Mouse (Mus musculus) cerebellum, postnatal 4 days (tissue): Measurements from ENCODE around the gene Dusp8.
A peak's percentile ranks its signal among the peaks of the same experiment; 100 is the strongest.

ENCODE experiments used
- DNase-seq, 2 experiments: peaks; one replicate each; pipeline ENCODE4 v3.0.0; 2022; ENCODE audit warnings: low spot score in 2 of 2, mixed read lengths in 1 of 2

The Dusp8 gene

DNA sequence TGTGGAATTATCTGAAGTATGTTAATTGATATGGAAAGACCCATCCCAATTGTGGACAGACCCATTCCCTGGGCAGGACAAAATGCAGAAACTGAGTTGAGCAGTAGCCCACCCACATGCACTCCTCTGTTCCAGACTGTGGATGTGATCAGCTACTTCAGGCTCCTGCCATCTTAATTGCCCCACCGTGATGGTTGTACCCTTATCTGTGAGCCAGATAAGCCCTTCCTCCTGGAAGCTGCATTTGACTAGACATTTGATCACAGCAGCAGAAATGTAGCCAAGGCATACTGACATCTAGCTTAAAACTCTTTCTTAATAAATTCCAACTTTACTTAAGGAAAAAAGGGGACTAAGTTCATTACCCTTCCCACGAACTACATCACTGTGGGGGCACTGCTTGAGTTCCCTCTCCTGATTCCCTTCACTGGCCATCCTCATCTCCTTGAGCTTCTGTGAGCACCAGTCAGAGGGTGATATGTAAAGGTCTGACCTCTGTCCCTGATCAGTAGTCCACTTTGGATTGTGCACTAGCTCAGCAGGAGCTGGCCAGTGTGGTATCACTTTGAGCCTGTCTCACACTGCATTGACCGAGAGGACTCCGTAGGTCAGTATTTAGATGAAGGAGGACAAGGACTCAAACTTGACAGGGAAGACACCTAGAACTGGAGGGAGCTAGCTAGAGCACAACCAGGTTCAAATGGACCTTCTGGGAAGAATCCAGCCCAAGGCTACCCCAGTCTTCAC lies 9.3 kb downstream of the Dusp8 start:
- no peak for DNase-seq

DNA sequence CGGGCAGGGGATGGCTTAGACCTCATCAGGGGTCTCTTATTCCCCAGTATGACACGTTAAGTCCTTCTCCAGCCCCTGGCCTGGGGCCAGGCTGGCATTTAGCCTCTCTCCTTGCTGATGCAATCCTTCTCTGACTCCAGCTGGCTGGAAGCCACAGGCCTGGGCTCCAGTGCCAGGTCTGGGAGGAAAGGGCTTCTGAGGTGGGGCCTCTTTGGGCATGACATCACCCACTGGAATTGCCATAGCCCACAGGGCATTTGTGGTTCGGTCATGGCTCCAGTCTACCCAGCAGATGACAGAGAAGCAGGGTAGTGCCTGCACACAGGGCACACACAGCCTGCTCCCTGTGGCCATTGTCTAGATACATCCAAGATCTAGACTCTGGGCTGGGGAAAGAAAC lies 10.8 kb downstream of the Dusp8 start:
- DNase-seq = peak; percentile 64 to 92

DNA sequence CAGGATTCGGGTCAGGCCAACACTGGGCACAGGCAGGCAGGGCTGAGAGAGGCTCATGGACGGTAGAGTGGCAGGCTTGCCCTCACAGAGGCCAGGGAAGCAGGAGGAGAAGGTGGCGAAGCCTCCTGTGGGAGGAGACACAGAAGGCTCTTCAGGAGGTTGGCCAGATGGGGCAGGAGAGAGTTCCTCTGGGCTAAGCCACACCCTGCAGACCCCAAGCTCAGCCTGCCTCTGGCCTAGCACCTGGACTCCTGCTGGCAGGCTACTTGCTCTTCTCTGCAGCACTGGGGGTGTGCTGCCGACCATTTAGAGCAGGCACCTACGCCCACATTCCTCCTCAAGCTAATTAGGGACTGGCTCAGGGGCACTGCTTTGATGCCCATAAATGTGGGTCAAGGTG lies 11.2 kb downstream of the Dusp8 start:
- no peak for DNase-seq

DNA sequence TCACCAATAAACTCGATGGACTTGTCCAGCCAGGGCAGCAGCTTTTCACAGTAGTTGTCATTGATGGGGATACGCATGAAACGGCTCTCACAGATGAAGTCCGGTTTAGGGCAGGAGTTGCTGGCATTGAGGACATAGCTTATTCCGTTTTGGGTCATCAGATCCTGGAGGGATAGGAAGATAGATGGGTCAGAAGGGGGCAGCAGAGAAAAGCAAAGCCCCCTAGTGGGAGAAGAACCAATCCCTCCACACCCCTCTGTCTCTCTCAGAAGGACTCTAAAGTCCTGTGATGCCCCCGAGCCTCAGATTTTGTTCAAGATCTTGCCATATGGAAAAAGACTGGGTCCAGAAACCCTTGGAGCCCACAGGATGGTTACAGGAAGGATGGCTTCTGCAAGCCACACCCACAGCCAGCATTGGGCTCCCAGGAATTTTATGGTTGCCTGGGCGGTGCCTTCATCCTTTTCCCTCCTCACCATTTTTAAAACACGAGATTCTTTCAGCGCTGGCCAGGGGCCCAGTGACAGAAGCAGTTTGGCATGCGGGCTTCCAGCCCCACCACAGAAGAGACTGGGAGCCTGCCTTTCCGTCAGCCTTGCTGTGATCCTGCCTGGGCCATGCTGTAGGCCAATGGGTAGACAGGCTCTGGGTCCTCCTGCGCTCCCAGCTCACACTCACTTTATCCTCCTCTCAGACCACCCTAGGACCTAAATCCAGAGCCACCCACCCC lies 11.9 kb downstream of the Dusp8 start:
- no peak for DNase-seq

DNA sequence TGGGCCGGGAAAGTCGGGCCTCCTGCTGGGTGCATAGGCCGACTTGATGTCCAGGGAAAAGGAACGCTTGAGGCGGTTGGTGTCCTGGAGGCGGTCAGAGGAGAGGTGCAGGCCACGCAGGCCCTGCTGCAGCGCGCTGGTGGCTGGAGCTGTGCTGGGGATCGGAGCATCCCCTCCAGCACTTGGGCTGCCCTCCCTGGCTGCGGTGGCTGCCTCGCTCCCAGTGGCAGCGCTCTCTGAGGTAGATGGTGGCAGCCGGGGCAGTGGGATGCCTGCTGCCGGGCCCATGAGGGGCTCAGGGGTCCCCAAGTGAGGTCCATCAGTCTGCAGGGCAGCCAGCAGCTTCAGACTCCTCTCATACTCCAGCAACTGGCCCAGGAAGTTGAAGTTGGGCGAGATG lies 13.0 kb downstream of the Dusp8 start:
- no peak for DNase-seq

DNA sequence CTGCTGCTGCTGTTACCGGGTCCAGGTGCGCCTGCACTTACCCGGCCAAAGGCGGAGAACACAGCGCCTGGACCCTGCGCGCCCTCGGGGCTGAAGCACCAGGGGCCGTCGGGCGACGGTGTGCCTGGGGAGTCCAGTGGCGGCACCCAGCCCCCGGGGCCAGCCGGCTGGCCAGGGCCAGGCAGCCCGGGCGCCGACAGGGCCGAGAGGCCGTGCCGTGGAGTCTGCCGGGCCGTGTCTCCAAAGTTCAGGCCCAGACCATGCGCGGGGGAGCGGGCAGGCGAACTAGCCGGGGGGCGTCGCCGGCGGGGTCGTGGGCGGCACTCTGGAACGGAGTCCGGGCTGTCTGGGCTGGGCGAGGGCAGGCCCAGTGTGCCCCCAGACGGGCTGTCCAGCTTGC lies 13.5 kb downstream of the Dusp8 start:
- DNase-seq = no peak

DNA sequence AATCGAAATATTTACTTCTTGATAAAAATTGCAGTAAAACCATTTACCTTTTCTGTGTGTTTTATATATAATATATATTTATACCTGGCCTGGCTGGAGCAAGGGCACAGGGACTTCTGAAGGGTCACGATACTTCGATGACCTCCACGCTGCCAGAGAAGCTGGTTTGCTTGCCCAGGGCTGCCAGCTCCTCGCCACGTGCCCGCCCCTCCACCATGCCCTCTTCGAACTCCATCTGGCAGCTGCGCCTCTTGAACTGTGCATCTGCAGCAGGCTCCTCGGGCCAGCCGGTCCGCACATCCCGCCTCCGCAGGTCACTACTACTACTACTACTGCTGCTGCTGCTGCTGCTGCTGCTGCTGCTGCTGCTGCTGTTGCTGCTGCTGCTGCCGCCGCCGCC lies 13.9 kb downstream of the Dusp8 start:
- no peak for DNase-seq

DNA sequence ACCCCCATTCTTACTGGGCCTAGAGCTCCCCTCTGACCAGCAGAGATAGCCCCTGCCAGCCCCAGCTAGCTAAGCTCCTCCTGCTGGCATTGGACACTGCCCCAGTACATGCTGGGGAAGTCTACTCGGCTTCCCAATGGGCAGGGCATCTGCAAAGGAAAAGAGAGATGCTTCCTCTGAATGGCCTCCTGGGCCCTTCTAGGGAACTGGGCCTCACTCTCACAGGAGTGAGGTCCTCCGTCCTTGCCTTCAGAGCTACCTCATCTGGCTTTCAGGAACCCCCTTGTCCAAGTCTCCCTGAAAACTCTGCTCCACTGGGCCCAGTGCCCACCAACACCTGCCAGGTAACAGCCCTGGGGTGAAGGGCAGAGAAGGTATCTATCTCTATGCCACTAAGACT lies 14.8 kb downstream of the Dusp8 start:
- DNase-seq = no peak

DNA sequence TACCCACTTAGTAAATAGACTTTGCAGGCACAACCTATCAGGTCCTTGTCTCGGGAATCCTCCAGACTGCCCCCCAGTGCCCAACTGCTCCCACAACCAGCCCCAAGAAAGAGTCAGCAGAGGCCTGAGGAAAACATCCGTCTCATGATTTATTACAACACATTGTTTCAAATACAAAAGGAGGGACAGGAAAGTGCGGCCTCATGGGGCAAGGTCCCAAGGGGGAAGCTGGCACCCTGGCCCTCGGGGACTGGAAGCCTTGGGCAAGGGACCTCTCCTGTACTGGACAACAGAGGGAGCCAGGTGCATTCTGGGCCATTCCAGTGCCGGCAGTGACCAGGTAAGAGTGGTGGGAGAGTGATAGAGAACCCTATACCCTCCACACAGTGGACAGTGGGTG lies 16.3 kb downstream of the Dusp8 start:
- DNase-seq = no peak

DNA sequence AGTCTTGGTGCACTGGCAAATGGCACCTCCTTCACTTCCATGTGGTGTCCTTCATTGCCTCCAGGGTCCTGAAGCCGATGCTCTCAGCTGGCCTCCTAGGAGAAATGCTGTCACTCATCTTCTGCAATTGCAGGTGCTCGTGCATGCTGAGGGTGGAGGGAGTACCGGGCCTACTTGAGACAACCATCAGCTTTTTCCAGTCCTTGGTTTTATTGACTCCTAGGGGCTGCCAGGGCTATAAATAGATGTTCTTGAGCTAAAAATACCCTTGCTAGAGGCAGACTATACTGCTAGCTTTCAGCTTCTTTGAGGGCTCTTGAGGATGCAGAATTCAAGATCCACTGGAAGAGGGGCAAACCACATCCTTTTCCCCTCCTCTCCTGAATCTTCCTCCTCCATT lies 18.5 kb downstream of the Dusp8 start:
- DNase-seq = no peak

DNA sequence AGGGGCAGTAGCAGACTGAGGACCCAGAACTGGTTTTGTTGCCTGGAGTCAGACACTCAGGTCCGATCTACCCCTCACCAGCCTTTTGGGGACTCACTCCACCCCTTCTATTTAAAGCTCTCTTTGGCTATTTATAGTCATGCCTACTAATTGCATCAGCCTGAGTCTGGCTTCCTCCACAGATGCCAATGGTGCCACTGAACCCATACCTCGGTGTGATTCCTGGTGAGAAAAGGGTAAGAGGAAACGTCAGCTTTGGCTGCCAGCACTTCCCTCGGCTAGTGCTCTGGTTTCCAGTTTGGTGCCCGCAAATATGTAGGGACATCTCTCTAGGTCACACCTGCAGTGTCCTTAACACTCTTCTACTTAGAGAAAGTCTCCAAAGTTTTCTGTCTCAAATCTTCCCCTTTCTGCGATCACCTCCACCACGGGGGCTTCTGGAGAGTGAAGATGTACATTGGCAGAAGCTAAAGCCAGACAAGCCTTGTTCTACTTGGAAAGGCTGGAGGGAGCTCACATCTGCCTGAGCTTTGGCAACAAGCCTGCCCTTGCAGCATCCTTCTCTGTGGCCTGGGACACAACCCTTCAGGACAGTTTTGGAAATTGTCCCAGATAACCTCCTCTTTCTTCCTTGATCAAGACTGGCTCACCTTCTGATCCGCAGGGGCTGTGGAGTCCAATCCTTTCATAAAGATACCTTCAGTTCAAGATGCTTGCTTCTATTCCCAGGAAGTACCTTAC lies 21.3 kb downstream of the Dusp8 start:
- no peak for DNase-seq

DNA sequence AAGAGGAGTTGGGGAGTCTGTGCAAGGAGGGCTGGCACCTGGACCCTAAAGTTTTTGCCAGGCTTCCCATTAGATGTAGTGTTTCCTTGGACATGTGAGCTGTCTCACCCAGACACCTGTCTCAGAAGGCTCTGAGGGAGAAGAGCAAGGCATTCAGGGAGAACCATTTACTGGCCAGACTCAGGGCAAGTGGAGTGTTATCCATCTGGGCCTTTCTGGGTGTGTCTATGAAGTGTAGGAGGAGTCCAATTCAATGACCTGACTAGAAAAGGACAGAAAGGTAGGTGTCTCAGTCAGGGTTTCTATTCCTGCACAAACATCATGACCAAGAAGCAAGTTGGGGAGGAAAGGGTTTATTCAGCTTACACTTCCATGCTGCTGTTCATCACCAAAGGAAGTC lies 23.9 kb downstream of the Dusp8 start:
- DNase-seq = no peak

DNA sequence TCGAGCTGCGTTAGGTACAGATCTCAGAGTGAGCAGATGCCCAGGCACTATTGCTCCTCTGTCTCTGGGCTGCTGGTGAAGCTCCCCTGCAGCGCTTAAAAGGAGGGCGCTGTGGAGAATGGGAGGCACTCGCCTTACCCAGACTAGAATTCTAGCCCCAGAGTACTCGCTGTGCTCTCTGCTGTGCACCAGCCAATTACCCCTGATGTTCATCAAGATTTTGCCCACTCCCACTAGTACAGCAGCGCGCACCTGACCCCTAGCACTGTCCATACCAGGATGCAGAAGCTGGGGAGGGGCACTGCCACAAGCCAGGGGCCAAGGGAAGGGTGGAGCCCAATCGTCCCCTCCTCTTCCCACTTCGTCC lies 24.4 kb downstream of the Dusp8 start:
- DNase-seq = no peak

DNA sequence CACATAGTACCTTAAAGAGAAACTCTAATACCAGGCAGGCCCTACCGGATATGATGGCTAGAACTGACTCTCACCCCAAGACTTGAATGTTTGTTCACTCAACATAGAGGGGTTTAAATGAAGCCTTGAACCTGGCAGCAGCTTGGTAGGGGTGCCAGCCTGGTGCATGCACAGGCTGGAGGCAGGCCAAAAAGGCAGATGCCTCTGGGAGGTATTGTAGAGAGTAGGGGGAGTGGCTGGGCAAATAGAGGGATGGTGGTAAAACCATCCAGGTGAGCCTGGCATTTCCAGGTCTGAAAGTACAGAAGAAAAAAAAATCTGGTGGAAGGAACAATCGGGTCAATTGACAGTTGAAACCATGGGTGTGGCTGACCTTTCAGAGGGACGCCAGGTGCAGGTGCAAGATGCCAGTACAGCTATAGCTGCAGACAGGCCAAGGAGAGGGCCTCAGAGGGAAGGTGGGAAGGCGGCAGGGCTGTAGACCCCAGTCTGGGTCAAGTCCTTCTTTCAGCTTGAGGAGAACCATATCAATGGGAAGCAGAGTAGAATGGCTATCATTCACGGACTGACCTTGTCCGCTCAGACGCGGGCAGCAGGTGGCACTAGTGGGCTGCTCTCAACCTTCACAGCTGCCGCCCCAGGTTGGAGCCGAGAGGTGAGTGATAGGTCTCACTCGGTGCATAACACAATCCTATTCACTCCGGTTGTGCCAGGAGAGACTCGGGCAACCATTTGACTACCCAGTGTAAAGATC lies 25.0 kb downstream of the Dusp8 start:
- peak in 1 of 2 experiments; percentile 80 for DNase-seq

DNA sequence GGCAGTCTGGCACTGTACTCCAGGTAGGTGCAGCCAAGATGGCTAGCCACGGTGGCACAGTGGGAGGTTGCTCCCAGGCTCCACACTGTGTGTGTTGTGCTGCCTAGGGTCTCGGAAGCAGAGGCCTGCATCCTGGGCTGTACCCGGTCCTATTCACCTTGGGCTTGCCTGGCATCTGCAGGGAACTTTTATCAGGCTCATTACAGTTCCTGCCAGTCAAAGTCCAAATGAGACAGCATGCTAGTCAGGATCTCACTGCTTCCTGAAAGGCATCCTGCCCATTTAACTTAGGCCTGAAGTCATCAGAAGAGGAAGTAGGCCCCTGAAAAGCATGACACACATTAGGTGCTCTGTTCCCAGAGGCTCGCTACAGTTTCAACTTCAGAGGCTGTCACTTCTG lies 27.2 kb downstream of the Dusp8 start:
- DNase-seq = no peak

DNA sequence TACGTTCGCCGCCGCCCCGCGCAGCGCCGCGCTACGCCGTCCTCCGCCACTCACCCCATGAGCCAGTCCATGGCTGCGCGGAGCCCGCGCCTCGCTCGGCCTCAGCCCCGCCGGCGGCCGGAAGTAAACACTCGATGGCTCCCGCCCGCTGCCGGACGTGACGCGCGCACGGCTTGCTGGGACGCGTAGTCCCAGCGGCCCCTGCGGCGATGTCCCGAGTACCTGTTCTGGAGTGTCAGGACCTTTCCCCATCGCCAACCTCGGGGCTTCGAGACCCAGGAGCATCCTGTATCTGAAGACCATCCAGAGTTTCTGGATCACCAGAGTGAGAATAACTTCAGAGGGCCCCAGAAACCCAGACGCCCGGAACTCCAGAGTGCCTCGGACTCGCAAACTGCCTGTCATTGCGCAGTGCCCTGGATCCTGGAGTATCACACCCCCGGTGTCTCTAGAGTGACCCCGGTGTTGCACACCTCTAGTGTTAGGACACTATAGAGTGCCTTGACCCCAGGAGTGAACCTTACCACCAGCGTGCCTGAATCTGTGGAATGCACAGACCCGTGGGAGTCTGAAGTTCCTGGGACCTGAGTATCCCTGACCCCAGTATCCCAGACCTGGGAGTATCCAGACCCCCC lies 34.6 kb downstream of the Dusp8 start, which contains the start of gene Mob2:
TSS of gene Mob2 (minus strand) at position 135 of the 635 bp plus-strand sequence.
- peak; percentile 77 to 87 for DNase-seq

DNA sequence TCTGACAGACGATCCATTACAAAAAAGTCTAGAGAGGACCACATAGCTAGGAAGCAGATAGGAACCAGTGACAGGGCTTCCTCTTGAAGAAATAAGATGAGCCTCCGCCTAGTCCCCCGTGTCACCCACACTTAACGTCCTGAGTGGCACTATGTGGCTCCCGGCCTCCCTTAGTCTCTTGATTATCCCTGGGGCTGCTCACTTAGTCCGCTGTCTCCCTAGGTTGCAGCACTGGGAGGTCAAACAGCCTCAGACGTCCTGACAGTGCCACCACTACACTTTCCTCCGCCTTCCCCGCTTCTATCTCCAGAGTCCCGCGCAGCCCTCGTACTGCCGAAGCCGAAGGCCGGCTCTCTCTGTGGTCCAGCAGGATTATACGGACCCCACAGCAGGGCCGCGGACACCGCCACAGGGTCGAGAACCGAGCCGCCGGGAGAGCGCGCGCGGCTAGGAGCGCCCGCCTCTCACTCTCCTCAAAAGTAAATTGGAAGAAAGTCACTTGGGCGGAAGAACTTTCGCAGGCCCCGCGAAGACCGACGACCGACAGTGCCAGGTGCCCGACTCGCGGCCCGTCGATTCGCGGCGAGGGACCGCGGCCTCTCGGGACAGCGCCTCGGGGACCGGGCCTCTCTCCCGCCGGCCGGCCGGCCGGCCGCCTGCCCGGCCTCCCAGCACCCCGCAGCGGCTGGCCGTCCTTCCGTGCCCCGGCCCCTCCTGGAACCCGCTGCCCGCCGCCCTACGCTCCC lies 35.3 kb downstream of the Dusp8 start:
- no peak for DNase-seq

DNA sequence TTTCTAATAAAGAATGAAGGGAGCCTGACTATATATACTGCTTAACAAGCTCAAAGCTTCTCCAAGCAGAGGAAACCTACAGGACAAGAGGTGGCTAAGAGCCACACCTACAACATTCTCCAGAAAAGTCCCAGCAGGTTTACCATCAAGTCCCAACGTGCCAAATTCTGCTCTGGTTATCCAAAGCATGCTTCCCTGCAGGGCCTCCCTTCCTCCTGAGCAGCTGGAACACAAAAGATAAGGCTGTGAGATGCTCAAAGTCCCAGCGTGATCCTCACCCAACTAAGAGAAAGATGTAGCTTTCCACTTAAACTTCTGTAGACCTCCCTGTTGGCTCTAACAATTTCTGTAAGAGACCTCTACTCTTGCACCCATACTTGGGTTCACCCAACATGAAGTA lies 36.6 kb downstream of the Dusp8 start:
- no peak for DNase-seq

DNA sequence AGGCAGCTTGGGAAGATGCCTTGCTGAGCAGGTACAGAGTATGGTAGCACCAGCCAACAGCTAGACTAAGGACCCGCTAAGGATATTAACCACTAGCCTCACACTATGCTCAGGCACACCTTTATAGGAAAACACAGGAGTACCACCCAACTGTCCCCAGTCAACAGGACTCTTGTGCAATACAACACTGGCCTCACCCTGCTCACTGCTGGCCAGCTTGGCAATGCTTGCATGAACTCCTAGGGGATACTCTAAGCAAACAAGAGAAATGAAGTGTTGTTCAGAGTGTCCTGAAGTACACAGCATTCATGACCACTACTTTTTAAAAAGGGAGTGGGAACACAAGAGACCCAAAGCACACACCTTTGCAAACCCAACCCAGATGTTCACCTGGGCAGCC lies 38.5 kb downstream of the Dusp8 start:
- no peak for DNase-seq

DNA sequence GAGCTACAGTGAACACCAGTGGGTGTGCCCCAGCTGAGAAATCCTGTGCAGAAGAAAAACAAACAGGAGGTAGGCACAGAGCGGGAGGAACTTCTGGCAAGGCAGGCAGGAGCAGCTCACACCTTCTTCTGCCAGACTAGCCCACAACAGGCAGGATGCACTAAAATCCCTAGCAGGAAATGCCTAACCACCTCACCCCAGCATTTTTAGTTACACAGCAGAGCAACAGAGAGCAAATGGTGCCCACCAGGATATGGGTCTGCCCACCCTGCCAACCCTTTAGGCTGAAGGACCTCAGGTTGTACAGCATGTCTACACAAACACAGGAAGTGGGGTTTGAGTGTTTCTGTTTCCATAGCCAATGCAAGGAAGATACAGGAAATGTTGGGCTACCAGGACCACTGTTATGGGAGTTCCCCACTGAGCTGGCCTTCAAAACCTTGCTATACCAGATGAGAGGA lies 39.0 kb downstream of the Dusp8 start:
- no peak for DNase-seq

DNA sequence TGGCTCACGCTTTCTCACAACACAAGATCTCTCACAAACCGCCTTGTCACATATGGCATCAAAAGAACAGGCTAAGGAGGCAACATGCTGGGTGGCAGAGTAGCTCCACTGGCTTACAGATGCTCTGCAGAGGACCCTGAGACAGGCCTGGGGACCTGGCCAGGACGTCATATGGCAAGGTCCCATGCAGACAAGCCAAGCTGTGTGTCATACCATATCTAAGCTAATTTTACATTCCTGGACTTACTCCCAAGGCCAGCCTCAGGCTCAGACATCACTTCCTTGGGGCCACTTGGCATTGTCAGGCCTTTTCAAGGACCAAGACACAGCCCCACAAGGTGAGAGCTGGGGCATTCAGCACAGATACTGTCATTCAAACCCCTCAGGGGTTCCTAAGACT lies 40.2 kb downstream of the Dusp8 start:
- no peak for DNase-seq
